Mouse (Mus musculus) CH12.LX (cell line): Measurements from ENCODE around the gene Slc15a4.

Experiments used
- BHLHE40 ChIP-seq: IDR thresholded peaks from 2 replicates; pipeline ENCODE4 v1.6.1; 2011; ENCODE audit warnings: mild to moderate bottlenecking, low read depth, low read length, improper control_type of control experiment
- CTCF ChIP-seq, 2 experiments: IDR thresholded peaks in 1 of 2; conservative IDR thresholded peaks in 1 of 2; 2 replicates each; pipeline ENCODE4 v1.5.1; 2011 to 2012; ENCODE audit warnings: low read depth in 2 of 2, low read length in 2 of 2, improper control_type of control experiment in 1 of 2, inconsistent platforms in 1 of 2, mild to moderate bottlenecking in 1 of 2, moderate library complexity in 1 of 2
- GABPA ChIP-seq: IDR thresholded peaks from 2 replicates; pipeline ENCODE4 v1.6.1; 2012; ENCODE audit warnings: low read depth, low read length, improper control_type of control experiment, inconsistent platforms; ENCODE audit not compliant: insufficient replicate concordance
- KAT2A ChIP-seq: IDR thresholded peaks from 2 replicates; pipeline ENCODE4 v1.6.1; 2012; ENCODE audit warnings: low read length, improper control_type of control experiment, inconsistent platforms; ENCODE audit not compliant: insufficient replicate concordance
- MAX ChIP-seq: IDR thresholded peaks from 2 replicates; pipeline ENCODE4 v1.6.1; 2011; ENCODE audit warnings: low read length, improper control_type of control experiment
- POLR2A ChIP-seq: IDR thresholded peaks from 2 replicates; pipeline ENCODE4 v1.6.1; 2011; ENCODE audit warnings: low read depth, mild to moderate bottlenecking, improper control_type of control experiment, low read length
- TCF12 ChIP-seq: IDR thresholded peaks from 2 replicates; pipeline ENCODE4 v1.6.1; 2014; ENCODE audit warnings: low read depth, mild to moderate bottlenecking, inconsistent platforms, low read length, improper control_type of control experiment
- USF1 ChIP-seq: IDR thresholded peaks from 2 replicates; pipeline ENCODE4 v1.6.1; 2014; ENCODE audit warnings: low read depth, mild to moderate bottlenecking, inconsistent platforms, low read length, improper control_type of control experiment
- ZMIZ1 ChIP-seq: IDR thresholded peaks from 2 replicates; pipeline ENCODE4 v1.6.1; 2012; ENCODE audit warnings: low read depth, mild to moderate bottlenecking, inconsistent platforms, low read length, improper control_type of control experiment

GRCm38 (mm10) chr5:127639067-127639605, 6.4 kb upstream of the Slc15a4 start:
- TF ChIP-seq CTCF (conservative IDR thresholded peaks at IDR 0.05 in 1 of 2, IDR thresholded peaks at IDR 0.05 in 1 of 2; ENCODE audit: low read depth in 2 of 2, low read length in 2 of 2), result no peak
- TF ChIP-seq MAX, result no peak
- TF ChIP-seq KAT2A, result no peak
- TF ChIP-seq TCF12, result no peak
- TF ChIP-seq POLR2A, result no peak
- no peak for TF ChIP-seq ZMIZ1
- no peak for TF ChIP-seq GABPA
- no peak for TF ChIP-seq BHLHE40
- TF ChIP-seq USF1, result no peak
